Mouse (Mus musculus) midbrain, embryonic 16.5 days (tissue): Measurements from ENCODE around the gene Abca1. TPM values are rescaled to one million over a fixed set of nuclear protein-coding genes. Genes with fewer than 3 reads are reported as not detected.

Experiments used
- ATAC-seq: fragments of 200-750 bp; cut with Nextera tagmentation; 2 replicates; pipeline ENCODE4 v1.8.0; 2017; ENCODE audit warnings: moderate TSS enrichment
- H3K27ac ChIP-seq: fragments of 300-500 bp; sonication (generic); 2 replicates; pipeline ENCODE4 v1.5.1; 2014; ENCODE audit warnings: mild to moderate bottlenecking, low read length, mixed read lengths
- H3K27me3 ChIP-seq: fragments of 300-500 bp; sonication (generic); 2 replicates; pipeline ENCODE4 v1.6.1; 2014; ENCODE audit warnings: low read depth, low read length, mixed read lengths; ENCODE audit not compliant: control insufficient read depth, insufficient read depth
- H3K36me3 ChIP-seq: fragments of 300-500 bp; sonication (generic); 2 replicates; pipeline ENCODE4 v1.6.1; 2014; ENCODE audit warnings: mild to moderate bottlenecking, low read length, moderate library complexity, mixed read lengths; ENCODE audit not compliant: control insufficient read depth, insufficient read depth
- H3K4me1 ChIP-seq: fragments of 300-500 bp; sonication (generic); 2 replicates; pipeline ENCODE4 v1.6.1; 2014; ENCODE audit warnings: mild to moderate bottlenecking, low read length, mixed read lengths; ENCODE audit not compliant: control insufficient read depth, insufficient read depth
- H3K4me2 ChIP-seq: fragments of 300-500 bp; sonication (generic); 2 replicates; pipeline ENCODE4 v1.6.1; 2014; ENCODE audit warnings: mild to moderate bottlenecking, low read length, mixed read lengths
- H3K4me3 ChIP-seq: fragments of 300-500 bp; sonication (generic); 2 replicates; pipeline ENCODE4 v1.5.1; 2014; ENCODE audit warnings: low read depth, mild to moderate bottlenecking, low read length, moderate library complexity, mixed read lengths
- H3K9ac ChIP-seq: fragments of 300-500 bp; sonication (generic); 2 replicates; pipeline ENCODE4 v1.6.1; 2014; ENCODE audit warnings: low read depth, low read length, mixed read lengths
- H3K9me3 ChIP-seq: fragments of 300-500 bp; sonication (generic); replicated peaks from 2 replicates; pipeline ENCODE4 v1.6.1; 2014; ENCODE audit warnings: mild to moderate bottlenecking, low read length, mixed read lengths; ENCODE audit not compliant: control insufficient read depth, poor library complexity, severe bottlenecking
- WGBS: fragments of 180-500 bp; shearing (Covaris S2); extraction: QIAGEN DNeasy Blood & Tissue Kit; methylation state at CpG from one replicate; pipeline ENCODE4 v1.1.7; 2014; 5-methylcytosine and 5-hydroxymethylcytosine counted together
- polyA plus RNA-seq: library from polyadenylated mRNA; unstranded; fragments of >200 nt; fragmentation: Nextera tagmentation; extraction: Ambion mirVana; gene quantifications from 2 replicates; pipeline ENCODE4 v1.2.1, GENCODE M21; 2015

Gene Abca1
- polyA plus RNA-seq, 1 experiment from 2014 or later = 9.9 TPM

DNA sequence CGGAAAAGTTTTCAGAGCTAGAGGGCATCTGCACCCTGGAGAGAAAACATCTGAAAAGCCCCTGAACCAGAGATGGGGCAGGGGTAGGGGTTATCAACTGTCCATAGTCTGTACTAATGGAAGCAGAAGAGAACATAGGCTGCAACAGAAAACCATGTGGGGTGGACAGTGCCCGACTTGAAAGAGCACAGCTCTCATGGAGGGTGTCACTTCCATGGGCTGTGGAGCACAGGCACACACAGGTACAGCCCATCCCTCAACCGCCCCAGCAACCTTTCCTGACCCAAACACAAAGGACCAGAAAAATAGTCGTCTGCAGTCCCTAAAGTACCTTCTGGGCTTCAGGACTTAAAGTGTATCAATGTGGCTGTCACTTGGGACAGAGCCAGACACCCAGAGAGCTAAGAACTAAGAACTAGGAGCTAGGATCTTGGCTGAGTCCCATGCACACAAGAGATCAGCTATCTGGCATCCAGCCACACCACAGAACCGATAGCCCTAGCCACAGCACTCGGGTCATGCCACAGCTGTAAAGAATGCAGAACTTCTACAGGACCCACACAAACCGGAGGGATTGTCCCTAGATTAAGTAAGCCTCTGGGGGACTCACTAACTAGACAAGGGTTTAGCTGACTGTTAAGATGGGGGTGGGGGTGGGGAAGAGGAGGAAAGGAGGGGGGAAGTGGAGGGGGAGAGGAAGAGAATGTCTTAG is 38.0 kb downstream of the Abca1 start:
- Histone ChIP-seq H3K27me3 (no peaks in the 10 kb centered on the region), H3K4me2 (no peak overlapping the region), H3K9me3 (no peaks in the 10 kb centered on the region), H3K4me3 (no peak overlapping the region), H3K36me3 (peaks cover 5% of the 10 kb centered on the region; the same call in 1 of the 2 replicates), H3K9ac (no peak overlapping the region), H3K27ac (no peak overlapping the region), H3K4me1 (no peaks in the 10 kb centered on the region)
- no peak for ATAC-seq
- 61% methylated on average over 7 of the region's 7 CpGs for WGBS

DNA sequence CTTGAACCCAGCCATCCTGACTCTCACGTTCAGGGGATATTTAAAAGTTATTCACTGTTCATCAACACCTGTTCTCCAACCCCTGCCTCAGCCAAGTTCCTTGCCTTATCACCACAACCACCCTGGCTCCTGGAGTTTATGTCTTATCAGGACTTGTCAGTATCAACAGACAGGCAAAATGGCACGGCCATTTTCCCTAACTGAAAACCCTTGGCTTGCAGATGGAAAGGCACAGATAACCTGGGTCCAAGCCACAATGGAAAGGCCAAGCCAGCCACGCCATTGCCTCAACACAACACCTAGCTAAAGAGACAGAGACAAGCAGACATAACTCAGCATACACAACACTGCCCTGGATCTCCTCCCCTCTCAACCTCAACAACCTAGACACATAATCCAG is 38.6 kb downstream of the Abca1 start:
- Histone ChIP-seq H3K9ac (no peak overlapping the region), H3K36me3 (no peaks in the 10 kb centered on the region), H3K4me1 (no peaks in the 10 kb centered on the region), H3K4me2 (no peak overlapping the region), H3K9me3 (no peaks in the 10 kb centered on the region), H3K4me3 (no peak overlapping the region), H3K27me3 (no peaks in the 10 kb centered on the region), H3K27ac (no peak overlapping the region)
- ATAC-seq = no peak
- WGBS = 91% methylated on average over 3 of the region's 3 CpGs

DNA sequence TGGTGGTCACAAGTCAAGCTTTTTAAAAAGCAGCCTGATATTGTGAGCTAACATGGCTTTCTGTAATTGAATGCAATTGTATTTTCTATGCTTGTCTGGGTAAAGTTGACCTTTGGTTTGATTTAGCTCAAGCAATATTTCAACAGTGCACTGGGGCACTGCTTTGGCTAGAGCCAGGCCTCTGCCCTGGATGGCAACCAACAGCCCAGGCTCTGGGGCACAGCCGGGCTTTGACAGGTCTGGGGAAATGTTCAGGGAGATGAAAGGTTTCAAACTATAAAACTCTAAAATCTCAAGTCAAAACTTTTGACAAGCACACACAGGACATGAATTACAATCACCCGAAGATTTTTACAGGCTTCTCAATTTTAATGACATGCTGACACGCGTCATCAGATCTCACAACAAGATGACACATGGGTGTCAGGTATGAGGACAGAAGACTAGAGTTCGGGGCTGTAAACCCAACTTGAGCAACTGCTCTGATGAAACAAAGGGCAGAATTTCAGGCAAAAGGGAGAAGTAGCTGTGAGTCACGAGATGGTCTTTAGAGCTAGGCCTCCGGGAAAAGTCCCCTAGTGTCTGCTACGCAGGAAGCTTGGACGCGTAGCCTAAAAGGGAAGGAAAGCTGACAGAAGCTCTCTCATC is 39.5 kb downstream of the Abca1 start:
- no peaks in the 10 kb centered on the region for H3K36me3 ChIP-seq
- 80% methylated on average over 10 of the region's 10 CpGs for WGBS
- no peak for ATAC-seq
- H3K4me2 ChIP-seq = no peak overlapping the region
- H3K27ac ChIP-seq = no peak overlapping the region
- no peak overlapping the region for H3K9ac ChIP-seq
- no peaks in the 10 kb centered on the region for H3K9me3 ChIP-seq
- no peaks in the 10 kb centered on the region for H3K27me3 ChIP-seq
- H3K4me3 ChIP-seq = no peak overlapping the region
- H3K4me1 ChIP-seq = no peaks in the 10 kb centered on the region

DNA sequence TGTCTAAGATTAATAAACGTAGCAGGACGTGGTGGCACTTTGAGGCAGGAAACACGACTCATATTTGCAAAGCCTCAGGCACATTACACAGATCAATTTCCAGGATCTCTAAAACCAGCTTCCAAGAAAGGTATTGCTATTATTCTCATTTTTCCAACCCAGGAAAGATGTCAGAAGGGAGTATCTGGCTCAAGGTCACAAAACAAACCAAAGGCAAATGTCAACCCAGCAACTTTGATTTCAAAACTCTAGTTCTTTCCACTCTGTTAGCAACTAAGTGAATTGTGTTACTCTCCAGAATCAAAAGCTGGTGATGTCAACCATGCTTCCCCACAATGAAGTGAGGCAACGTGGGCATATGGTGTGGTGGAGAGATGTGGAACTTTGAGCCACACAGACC is 41.1 kb downstream of the Abca1 start:
- no peaks in the 10 kb centered on the region for H3K9me3 ChIP-seq
- no peaks in the 10 kb centered on the region for H3K4me1 ChIP-seq
- 80% methylated on average over 4 of the region's 4 CpGs for WGBS
- no peak overlapping the region for H3K4me2 ChIP-seq
- no peak for ATAC-seq
- H3K27me3 ChIP-seq = no peaks in the 10 kb centered on the region
- H3K9ac ChIP-seq = no peak overlapping the region
- H3K27ac ChIP-seq = no peak overlapping the region
- no peak overlapping the region for H3K4me3 ChIP-seq
- no peaks in the 10 kb centered on the region for H3K36me3 ChIP-seq

DNA sequence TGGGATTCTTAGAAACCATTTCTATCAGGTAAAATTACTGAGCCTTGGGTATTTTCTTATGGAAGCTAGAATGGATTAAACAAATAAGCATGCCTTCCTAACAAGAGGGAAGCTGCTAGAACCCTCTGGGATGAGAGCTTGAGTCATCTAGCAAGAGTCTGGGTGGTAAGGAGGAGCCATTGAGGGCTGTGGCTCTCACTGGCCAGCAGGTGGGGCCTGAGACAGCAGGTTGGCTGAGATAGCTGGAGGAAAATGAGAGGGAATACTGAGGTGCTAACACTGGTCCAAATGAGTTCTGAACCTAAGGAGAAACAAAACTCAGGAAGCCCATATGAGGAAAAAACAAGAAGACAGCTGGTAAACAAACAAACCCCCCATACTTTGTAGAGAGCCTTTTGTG is 42.1 kb downstream of the Abca1 start:
- H3K4me2 ChIP-seq = no peak overlapping the region
- H3K36me3 ChIP-seq = no peaks in the 10 kb centered on the region
- no peak overlapping the region for H3K27ac ChIP-seq
- no peaks in the 10 kb centered on the region for H3K4me1 ChIP-seq
- no peak overlapping the region for H3K4me3 ChIP-seq
- H3K9ac ChIP-seq = no peak overlapping the region
- no peak for ATAC-seq
- no peaks in the 10 kb centered on the region for H3K27me3 ChIP-seq
- H3K9me3 ChIP-seq = no peaks in the 10 kb centered on the region

DNA sequence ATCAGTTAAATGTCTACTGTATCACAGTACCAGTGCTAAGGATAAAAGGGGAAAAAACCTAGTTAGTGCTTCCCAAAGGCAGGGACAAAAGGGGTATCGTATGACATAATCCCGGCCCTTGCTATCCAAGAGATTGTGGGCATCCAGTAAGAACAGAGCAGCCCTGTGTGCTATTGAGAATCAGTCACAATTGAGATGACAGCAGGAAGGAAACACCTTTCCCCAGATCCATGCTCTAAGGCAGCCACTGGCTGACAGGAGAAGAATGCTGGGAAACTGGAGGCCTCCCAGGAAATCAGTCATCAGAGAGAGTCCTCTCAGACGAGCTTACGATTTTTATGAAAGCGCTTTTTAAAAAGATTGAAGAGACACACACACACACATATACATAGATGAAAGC is 42.6 kb downstream of the Abca1 start:
- H3K4me3 ChIP-seq = no peak overlapping the region
- no peak for ATAC-seq
- no peak overlapping the region for H3K4me2 ChIP-seq
- no peak overlapping the region for H3K9ac ChIP-seq
- no peaks in the 10 kb centered on the region for H3K9me3 ChIP-seq
- WGBS = 55% methylated on average over 5 of the region's 5 CpGs
- H3K27me3 ChIP-seq = no peaks in the 10 kb centered on the region
- H3K27ac ChIP-seq = no peak overlapping the region
- no peaks in the 10 kb centered on the region for H3K36me3 ChIP-seq
- no peaks in the 10 kb centered on the region for H3K4me1 ChIP-seq

DNA sequence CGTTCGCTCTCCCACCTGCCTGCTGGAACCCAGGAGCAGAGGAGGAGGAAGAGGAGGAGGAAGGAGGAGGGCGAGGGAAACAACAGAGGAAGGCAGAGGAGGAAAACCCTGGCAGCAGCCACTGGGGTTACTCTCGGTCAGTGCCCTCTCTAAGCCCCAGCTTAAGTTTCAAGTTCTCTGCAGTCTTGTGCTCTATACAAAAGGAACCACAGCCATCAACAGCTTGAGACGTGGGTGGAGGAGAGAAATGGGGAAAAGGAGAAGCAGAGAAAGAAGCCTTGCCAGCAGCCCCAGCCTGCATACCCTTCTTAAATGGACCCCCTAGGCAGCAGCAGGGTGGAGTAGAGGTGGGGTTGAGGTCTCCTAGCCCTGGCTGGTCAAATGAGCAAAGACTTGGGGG is 43.8 kb downstream of the Abca1 start:
- H3K27ac ChIP-seq = no peak overlapping the region
- no peak overlapping the region for H3K4me2 ChIP-seq
- H3K9ac ChIP-seq = no peak overlapping the region
- ATAC-seq = no peak; the same call in 1 of the 2 replicates
- H3K9me3 ChIP-seq = no peaks in the 10 kb centered on the region
- 18% methylated on average over 3 of the region's 5 CpGs for WGBS
- H3K4me3 ChIP-seq = no peak overlapping the region
- H3K4me1 ChIP-seq = no peaks in the 10 kb centered on the region
- no peaks in the 10 kb centered on the region for H3K27me3 ChIP-seq
- no peaks in the 10 kb centered on the region for H3K36me3 ChIP-seq

DNA sequence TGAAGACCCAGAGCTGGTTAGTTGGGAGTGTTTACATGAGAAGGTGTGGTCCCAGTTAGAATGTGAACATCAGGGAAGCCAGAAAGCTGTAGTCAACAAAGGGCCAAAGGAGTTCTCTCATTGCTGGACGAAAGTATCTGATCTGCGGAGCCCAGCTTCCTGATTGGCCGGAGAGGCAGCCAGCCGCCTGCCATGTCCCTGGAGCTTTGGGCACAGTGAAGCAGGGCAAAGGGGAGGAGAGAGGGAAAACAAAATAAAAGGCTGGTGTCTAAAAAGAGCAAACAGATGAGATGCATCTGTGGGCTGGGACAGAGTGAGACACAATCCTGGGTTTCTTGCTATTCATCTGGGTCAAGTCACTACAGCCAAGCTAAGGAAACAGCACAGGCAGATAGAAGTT is 44.3 kb downstream of the Abca1 start:
- Histone ChIP-seq H3K36me3 (no peaks in the 10 kb centered on the region), H3K9ac (no peak overlapping the region), H3K4me1 (no peaks in the 10 kb centered on the region), H3K27me3 (no peaks in the 10 kb centered on the region), H3K4me3 (no peak overlapping the region), H3K9me3 (no peaks in the 10 kb centered on the region), H3K4me2 (no peak overlapping the region), H3K27ac (no peak overlapping the region)
- WGBS = 39% methylated on average over 4 of the region's 4 CpGs
- no peak for ATAC-seq

DNA sequence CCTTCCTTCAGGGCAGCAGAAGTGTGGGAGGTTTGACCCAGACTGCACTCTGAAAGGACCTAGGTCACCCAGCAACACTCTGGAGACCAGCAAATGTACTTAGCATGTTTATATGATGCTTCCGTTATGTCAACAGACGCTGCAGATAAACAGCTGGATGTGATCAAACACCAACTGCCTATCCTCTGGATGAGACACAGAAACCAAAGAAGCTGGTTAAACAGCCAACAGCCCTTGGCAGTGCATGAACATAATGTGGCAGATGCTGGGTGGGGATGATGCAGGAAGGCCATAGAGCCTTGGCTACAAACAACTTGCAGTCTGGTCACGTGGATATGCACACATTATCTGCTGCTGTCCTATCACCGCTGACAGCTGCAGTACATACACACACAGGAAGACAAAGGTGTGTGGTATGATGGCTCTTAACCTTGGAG is 47.8 kb downstream of the Abca1 start:
- WGBS = 91% methylated on average over 4 of the region's 4 CpGs
- Histone ChIP-seq H3K9me3 (no peaks in the 10 kb centered on the region), H3K27ac (no peak overlapping the region), H3K4me3 (no peak overlapping the region), H3K36me3 (no peaks in the 10 kb centered on the region), H3K27me3 (no peaks in the 10 kb centered on the region), H3K9ac (no peak overlapping the region), H3K4me2 (no peak overlapping the region), H3K4me1 (peaks cover 6% of the 10 kb centered on the region; the same call in 1 of the 2 replicates)
- no peak for ATAC-seq
